Mouse (Mus musculus) kidney, adult 2 months (tissue): ENCODE measurements around the gene Cfap74. TPM values are rescaled to one million over a fixed set of nuclear protein-coding genes. Genes with fewer than 3 reads are reported as not detected.
A peak's percentile ranks its signal among the peaks of the same experiment; 100 is the strongest.

Source experiments
- DNase-seq: peaks from one replicate; pipeline ENCODE4 v3.0.0; 2021
- H3K27ac ChIP-seq: fragments of 200-500 bp; 2 replicates; pipeline ENCODE4 v1.5.1; 2012; ENCODE audit warnings: low read depth, low read length, control low read depth, inconsistent platforms; ENCODE audit not compliant: insufficient read depth
- H3K27me3 ChIP-seq: fragments of 200-500 bp; replicated peaks from 2 replicates; pipeline ENCODE4 v1.6.1; 2012; ENCODE audit warnings: mild to moderate bottlenecking, moderate library complexity, low read length, inconsistent platforms; ENCODE audit not compliant: control insufficient read depth, insufficient read depth
- H3K36me3 ChIP-seq: fragments of 200-500 bp; 2 replicates; pipeline ENCODE4 v1.6.1; 2012; ENCODE audit warnings: mild to moderate bottlenecking, moderate library complexity, low read length, inconsistent platforms; ENCODE audit not compliant: control insufficient read depth, insufficient read depth
- H3K4me1 ChIP-seq: fragments of 200-500 bp; 2 replicates; pipeline ENCODE4 v1.6.1; 2011; ENCODE audit warnings: low read length; ENCODE audit not compliant: control insufficient read depth, insufficient read depth
- H3K4me3 ChIP-seq: fragments of 200-500 bp; 2 replicates; pipeline ENCODE4 v1.5.1; 2011; ENCODE audit warnings: mild to moderate bottlenecking, low read depth, low read length, control low read depth; ENCODE audit not compliant: insufficient read depth
- CTCF ChIP-seq: fragments of 200-500 bp; conservative IDR thresholded peaks from 2 replicates; pipeline ENCODE4 v1.5.1; 2011; ENCODE audit warnings: low read depth, mild to moderate bottlenecking, control low read depth, low read length, moderate library complexity, mixed read lengths; ENCODE audit not compliant: insufficient read depth, insufficient read length
- POLR2A ChIP-seq: fragments of 200-500 bp; IDR thresholded peaks from one replicate; pipeline ENCODE4 v1.6.1; 2011; ENCODE audit warnings: low read depth, low read length, control low read depth
- WGBS: fragments of 180-500 bp; shearing (Covaris S2); methylation state at CpG from one replicate; pipeline ENCODE4 v1.1.7; 2018; 5-methylcytosine and 5-hydroxymethylcytosine counted together
- polyA plus RNA-seq: library from polyadenylated mRNA; depleted of rRNA; stranded (reverse); fragments of >200 nt; gene quantifications from 2 replicates; pipeline ENCODE4 v1.2.3, GENCODE M21; 2012

Gene Cfap74
- polyA plus RNA-seq, 1 experiment, result 0.27 TPM

- H3K4me1 ChIP-seq, result no peaks in the 10 kb centered on the region
- no peaks in the 10 kb centered on the region for H3K36me3 ChIP-seq
- no peaks in the 10 kb centered on the region for H3K27me3 ChIP-seq
- H3K27ac ChIP-seq, result no peak overlapping the region
- WGBS, result 71% methylated on average over 6 of the region's 6 CpGs
- TF ChIP-seq CTCF, result no peak
- TF ChIP-seq POLR2A, result no peak
- H3K4me3 ChIP-seq, result no peak overlapping the region
- no peak for DNase-seq
Measured at GRCm38 (mm10) chr4:155426272-155426671, 17.3 kb downstream of the Cfap74 start.

DNA sequence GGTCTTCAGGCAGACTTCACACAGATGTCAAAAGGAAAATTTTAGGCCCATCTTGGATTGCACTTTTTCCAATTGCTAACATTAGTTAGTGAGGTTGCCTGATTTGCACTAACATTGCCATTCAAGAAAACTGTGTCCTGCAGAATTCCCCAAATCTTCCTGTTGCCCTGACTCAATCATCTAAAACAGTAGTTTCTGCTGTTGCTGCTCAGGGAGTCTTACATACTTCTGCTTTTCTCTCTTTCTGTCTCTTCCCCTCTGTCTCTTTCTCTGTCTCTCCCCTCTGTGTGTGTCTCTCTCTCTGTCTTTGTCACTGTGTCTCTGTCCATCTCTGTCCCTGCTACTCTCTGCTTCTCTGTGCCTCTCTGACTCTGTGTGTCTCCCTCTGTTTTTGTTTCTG, 19.5 kb downstream of the Cfap74 start:
- no peak for DNase-seq
- no peaks in the 10 kb centered on the region for H3K27me3 ChIP-seq
- TF ChIP-seq CTCF (no peak), POLR2A (no peak)
- no peaks in the 10 kb centered on the region for H3K4me1 ChIP-seq
- H3K4me3 ChIP-seq, result no peak overlapping the region
- no peak overlapping the region for H3K27ac ChIP-seq
- no peaks in the 10 kb centered on the region for H3K36me3 ChIP-seq

- TF ChIP-seq POLR2A, result no peak
- TF ChIP-seq CTCF, result no peak
- Histone ChIP-seq H3K4me3 (no peak overlapping the region), H3K27me3 (no peaks in the 10 kb centered on the region), H3K4me1 (no peaks in the 10 kb centered on the region), H3K36me3 (no peaks in the 10 kb centered on the region), H3K27ac (no peak overlapping the region)
- DNase-seq, result no peak
- WGBS, result 88% methylated on average over 3 of the region's 3 CpGs
Measured at GRCm38 (mm10) chr4:155429202-155429601, 20.2 kb downstream of the Cfap74 start.

DNA sequence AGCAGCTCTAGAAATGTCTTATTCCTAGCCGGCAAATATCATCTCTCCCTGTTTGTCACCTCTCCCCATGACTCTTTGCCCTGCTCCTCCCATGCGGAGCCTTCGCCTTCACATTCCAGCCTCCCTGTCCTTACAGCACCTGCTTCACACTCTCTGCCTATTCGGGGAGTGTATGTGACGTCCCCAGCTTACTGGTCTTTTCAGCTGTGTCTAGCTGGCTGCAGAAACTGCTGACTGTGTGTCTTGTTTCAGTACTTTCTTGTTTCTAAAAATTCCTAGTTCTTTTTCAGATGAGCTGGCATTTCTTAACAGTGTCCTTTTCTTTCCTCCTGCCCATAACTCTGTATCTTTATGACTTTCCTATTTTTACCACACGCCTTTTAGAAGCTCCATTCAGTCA, 23.4 kb downstream of the Cfap74 start:
- no peak for DNase-seq
- Histone ChIP-seq H3K4me1 (no peaks in the 10 kb centered on the region), H3K4me3 (no peak overlapping the region), H3K36me3 (no peaks in the 10 kb centered on the region), H3K27ac (no peak overlapping the region), H3K27me3 (no peaks in the 10 kb centered on the region)
- TF ChIP-seq CTCF (no peak), POLR2A (no peak)
- WGBS, result 78% methylated on average over 6 of the region's 6 CpGs

GRCm38 (mm10) chr4:155433993-155434392, 25.0 kb downstream of the Cfap74 start:
- H3K27me3 ChIP-seq, result no peaks in the 10 kb centered on the region
- H3K4me1 ChIP-seq, result no peaks in the 10 kb centered on the region
- H3K4me3 ChIP-seq, result no peak overlapping the region
- peak; percentile 49 for DNase-seq
- H3K27ac ChIP-seq, result no peak overlapping the region
- TF ChIP-seq POLR2A (no peak), CTCF (no peak)
- H3K36me3 ChIP-seq, result no peaks in the 10 kb centered on the region
- 52% methylated on average over 5 of the region's 5 CpGs for WGBS

GRCm38 (mm10) chr4:155442808-155443207, 33.8 kb downstream of the Cfap74 start:
- Histone ChIP-seq H3K27ac (no peak overlapping the region), H3K27me3 (no peaks in the 10 kb centered on the region), H3K4me3 (no peak overlapping the region), H3K4me1 (no peaks in the 10 kb centered on the region), H3K36me3 (no peaks in the 10 kb centered on the region)
- TF ChIP-seq CTCF (no peak), POLR2A (no peak)
- no peak for DNase-seq
- WGBS, result 68% methylated on average over 3 of the region's 3 CpGs

GRCm38 (mm10) chr4:155451597-155451996, 42.6 kb downstream of the Cfap74 start:
- DNase-seq, result no peak
- Histone ChIP-seq H3K4me3 (no peak overlapping the region), H3K36me3 (no peaks in the 10 kb centered on the region), H3K4me1 (no peaks in the 10 kb centered on the region), H3K27me3 (no peaks in the 10 kb centered on the region), H3K27ac (no peak overlapping the region)
- 45% methylated on average over 10 of the region's 10 CpGs for WGBS
- TF ChIP-seq CTCF, result no peak
- TF ChIP-seq POLR2A, result no peak

GRCm38 (mm10) chr4:155458575-155458974, 49.6 kb downstream of the Cfap74 start:
- no peak for DNase-seq
- Histone ChIP-seq H3K27me3 (no peaks in the 10 kb centered on the region), H3K36me3 (no peaks in the 10 kb centered on the region), H3K4me1 (no peaks in the 10 kb centered on the region), H3K27ac (no peak overlapping the region), H3K4me3 (no peak overlapping the region)
- WGBS, result 85% methylated on average over 5 of the region's 5 CpGs
- no peak for TF ChIP-seq CTCF
- TF ChIP-seq POLR2A, result no peak
